Mouse (Mus musculus) gastrocnemius, adult 18-20 months (tissue): ENCODE measurements at regions not wholly inside any gene's neighbourhood (a gene's known extent, or its start where the extent isn't known, plus 50 kb on each side); places are given as distances from the start of the nearest gene placed in this dataset.
"Not testable (repeated sequence)": the region's sequence is repeated elsewhere in the genome, so short reads cannot be mapped to it uniquely, and the experiment has no call there.

Source experiments
- DNase-seq: peaks from one replicate; pipeline ENCODE4 v3.0.0; 2021; ENCODE audit warnings: low spot score

DNA sequence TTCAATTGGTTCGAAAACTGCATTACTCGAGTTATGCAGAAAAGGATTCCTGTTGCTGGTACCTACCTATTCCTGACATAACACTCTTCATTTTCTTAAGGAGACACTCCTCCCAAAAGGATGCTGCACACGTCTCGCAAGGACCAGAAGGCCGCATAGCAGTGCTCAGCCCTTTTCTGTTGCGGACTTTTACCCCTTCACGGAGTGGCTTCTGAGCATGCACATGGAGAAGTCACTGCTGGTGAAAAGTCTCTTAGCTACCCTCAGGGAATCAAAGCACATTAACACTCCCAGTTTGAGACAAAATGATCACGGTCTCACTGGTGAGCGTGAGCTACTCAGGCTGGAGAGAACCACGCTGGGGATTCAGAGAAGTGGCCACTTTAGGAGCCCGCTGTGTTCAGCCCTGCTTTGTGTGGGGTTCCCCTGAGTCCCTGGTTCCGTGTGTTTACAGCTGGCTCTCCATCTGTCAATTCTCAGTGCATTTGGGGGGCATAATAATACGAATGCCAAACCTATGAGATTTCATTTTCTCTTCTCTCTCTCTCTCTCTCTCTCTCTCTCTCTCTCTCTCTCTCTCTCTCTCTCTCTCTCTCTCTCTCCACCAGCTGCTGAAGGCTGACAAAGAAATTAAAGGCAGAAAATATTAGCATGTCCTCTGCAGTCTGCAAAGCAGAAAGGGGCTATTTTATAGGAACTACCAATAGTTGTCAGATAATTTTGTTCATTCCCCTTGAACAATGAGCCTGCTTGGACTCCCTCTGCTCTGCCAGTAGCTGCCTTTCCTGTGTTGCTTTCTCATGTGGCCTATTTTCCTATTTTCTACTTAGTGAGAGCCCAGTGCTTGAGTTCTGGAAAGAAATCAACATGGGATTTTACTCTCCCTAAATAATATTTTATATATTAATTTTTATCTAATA lies 160.7 kb downstream of the Basp1 start:
- DNase-seq: no peak

DNA sequence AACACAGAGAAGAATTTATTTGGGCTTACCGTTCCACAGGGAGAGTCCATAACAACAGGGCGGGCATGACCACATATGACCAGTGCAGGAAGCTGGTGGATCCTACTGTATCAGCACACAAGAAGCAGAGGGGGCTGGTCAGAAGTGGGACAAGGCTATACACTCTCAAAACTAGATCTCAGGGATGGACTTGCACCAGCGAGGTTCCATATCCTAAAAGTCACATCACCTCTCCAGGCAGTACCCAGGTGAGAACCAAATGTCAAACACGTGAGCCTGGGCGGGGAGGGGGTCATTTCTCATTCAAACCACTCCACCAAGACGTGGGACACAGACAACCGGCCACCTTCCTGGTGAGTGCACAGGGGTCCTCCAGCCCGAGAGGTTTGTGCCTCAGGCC lies 167.9 kb downstream of the Basp1 start:
- no peak for DNase-seq

DNA sequence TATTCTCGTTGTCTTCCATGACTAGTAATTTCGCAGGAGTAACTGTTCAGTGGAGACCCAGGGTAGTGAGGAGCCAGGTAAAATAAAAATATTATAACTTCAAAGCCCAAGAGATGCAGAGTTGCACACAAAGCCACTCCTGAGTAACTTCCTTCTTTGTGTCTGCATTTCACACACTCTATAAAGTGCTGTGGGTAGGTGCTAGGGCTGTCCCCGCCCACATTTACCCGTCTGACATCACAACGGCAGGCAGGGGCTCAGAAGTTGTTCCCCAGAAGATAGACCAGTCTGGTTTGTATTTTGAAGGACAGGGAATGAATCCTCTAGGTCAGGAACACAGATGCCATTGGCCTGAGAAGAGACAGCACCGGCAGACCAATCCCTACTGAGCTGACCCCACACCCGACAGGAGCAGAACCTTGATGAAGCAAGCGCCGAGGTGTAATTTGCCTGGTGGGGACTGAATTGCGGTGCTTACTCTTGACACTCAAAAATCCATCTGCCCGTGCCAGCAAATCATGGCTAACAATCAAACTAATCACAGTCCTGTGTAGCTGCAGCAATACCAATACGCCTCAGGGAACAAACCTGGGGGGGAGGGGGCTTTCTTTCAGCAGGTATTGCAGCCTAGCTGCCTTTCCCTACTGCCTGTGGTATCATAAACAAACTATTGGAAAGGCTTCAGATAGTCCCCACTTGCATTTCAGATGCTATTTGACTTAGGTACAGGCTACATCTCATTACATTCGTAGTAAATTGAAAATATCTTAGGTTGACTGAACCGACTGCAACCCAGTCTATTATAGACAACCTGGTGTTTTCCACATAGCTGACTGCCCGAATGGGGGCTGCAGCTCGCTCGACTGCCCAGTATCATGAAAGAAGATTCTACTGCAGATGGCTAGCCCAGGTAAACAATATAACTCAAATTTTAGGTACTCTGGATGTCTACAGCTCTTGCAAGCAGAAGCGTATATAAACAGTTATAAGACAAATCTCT lies 175.6 kb downstream of the Basp1 start:
- DNase-seq: no peak

DNA sequence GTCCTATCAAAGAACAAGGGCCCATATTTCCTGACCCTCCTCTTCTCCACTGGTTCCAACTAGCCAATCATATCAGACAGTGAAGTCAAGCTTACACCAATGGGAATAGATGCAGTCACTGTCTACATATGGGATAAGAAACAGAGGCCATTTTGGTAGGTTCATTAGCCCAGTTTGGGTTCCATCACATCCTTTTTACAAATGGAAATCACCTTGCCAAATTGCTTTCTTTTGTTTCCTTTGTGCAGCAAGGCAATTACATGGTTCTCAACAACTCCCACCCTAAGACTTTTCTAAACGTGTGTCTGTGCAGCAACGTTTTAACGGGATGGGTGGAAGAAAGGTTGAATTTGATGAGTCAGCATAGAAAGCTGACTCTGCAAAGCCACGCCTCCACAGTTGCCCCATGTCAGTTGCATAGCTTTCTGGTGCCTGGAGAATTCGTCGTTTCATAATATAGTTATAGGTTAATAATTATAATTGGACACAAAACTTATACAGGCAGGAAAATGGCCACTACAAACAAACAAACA lies 177.3 kb downstream of the Basp1 start:
- DNase-seq: no peak

DNA sequence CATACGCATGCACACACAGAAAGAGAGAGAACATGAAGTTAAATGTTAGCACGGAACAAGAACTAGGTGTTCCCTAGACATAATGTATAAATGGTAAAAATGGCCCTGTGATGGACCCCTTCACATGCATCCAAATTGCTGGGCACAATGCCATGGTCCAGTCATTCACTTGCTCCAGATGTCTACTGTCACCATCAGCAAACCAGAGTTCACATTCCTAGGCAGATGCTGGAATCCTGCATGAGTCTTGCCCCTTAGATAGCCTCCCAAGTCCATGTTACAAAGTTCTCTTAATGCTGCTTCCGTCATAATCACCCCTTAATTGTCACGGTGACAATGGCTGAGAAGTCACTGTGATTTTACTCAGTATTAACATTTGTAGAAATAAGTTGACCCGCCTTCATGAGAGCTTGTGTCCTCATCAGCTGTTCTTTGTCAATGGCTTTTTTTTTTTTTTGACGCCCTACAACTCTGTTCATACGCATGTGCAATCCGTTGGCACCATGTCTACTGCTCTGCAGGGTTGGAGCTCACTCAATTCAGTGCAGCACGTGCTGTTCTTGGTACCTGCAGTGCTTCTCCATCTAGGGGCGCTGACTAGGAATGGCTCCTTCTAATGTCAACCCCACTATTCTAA lies 179.4 kb downstream of the Basp1 start:
- DNase-seq: no peak

DNA sequence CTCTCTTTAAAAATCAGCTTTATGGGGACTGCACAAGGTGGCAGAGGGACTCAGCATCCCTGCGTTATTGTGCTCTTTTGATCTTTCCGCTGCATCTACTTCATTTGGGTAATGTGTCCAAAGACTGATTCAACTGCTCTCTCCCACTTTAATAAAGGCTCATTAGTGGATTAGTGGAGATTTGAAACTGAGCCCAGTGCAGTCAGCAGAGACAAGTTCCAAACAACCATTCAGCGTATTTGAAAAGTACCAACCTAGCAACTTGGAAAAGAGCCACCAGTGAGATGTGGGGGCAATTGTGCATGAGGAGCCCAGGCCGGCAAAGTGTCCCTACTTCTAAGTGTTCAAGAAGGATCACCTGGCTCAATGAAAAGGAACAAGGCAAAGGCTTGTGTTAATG lies 183.4 kb downstream of the Basp1 start:
- no peak for DNase-seq

DNA sequence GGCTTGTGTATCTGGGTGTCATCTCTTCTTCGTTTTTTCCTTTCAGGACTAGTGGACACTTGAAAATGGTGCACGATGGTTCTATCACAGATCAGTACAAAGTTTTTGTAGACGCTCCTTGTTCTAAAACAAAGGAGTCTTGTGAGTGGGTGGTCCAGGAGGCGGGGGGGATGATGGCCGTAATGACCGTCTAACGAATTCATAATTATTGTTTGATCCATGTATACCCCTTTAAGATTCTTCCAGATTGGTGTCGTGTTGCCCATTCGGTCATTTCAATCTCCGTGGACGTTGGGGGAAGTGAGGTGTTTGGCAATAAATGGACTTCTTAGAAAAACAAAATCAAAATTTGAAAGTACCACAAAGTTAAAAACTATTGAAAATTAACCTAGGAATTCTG lies 183.8 kb downstream of the Basp1 start:
- no peak for DNase-seq

DNA sequence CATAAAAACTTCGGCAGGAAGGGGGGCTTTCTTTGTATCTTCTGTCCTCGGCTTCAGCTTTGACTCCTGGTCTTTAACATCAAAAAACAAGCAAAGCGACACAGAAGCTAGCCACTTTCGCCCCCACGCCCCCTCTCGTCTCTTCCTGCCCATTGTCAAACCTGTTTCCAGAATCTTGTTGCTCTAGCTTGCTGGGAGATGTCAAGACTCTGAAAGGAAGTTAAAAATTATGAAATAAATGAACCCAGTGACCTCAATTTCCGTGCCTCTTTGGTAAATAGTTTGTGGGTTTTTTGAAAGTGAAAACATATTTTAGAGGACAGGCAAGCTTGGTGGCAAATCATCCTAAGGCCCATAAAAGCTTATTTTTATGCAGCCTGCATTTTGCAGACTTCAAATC lies 186.1 kb downstream of the Basp1 start:
- no peak for DNase-seq

DNA sequence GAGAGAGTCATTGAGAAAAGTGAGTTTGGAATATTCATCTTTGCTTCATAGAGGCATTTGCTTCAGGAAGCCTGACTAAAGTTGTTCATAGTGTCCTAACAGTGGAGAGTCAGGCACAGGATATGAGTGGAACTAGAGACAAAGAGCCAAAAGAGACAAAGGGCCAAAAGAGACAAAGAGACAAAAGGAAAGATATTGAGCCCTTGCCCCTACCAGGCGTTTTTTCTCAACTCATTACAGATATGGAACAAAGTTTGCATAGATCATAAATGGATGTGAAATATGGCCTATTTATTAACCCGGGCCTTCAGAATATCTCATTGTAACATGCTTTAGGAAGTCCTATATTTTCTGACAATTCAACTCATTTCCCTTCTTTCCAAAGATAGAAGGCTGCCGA lies 187.6 kb downstream of the Basp1 start:
- DNase-seq: no peak

DNA sequence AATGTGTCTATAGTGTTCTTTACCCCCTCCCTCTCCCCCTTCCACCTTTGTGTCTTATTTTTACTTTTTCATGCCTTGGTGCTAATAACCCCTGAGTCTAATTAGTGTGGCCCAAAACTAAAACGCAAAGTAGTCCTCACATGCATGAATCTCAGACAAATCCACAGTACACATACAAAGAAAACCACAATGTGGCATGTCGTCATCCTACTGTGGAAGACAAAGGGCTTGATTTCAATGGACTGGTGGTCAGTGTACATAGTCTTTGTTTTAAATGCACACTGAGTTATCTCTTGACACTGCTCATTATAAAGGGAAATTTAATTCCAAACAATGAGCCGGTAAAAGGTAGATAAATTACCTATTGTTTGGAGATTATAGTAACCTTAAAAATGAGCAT lies 188.1 kb downstream of the Basp1 start:
- DNase-seq: no peak

DNA sequence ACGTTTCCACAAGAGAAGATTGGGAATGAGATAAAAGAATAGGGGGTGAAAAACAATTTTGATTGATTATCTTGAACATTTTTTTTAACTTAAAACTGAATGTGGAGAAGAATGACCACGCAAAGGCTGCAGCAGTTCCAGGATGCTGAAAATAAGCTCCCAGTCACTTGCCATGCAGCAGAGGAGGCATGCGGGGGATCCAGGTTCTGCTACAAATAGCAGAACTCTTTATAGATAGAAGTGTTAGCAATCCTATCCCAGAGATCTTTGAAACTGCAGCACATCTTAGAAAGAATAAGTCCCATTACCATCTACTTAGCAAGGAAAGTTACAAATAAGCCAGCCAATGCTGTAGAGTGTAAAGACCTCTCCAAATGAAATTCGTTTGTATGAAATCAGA lies 191.8 kb downstream of the Basp1 start:
- no peak for DNase-seq

DNA sequence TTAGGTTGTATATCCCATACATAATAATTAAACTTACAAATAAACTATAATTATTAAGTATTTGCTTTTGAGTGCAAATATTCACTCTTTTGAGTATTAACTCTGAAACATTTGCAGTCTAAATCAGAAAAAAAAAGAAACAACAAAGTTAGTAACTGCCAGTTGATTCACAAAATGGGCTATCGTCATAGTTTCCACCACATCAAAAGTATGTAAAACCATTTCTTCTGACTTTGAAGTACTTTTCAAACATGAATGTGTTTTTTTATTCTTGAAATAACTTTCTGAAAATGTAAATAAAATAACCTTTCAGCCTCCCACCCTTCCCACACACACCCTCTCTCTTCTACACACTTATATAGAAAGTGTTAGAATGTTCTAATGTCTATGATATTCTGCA lies 197.2 kb downstream of the Basp1 start:
- no peak for DNase-seq

DNA sequence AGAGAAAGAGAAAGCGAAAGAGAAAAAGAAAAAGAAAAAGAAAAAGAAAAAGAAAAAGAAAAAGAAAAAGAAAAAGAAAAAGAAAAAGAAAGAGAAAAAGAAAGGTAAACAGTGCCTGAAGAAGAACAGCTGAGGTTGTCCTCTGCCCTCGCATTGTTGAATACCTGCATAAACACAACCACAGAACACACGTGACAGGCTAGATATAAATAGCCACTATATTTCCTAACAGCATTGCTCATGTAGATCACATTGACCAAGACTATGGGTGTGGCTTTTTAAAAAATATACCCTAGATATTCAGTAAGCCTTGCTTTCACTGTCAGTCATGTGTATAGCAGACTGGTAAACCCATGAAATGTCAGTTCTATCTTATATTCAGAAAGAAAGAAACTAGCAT lies 211.5 kb downstream of the Basp1 start:
- no peak for DNase-seq

DNA sequence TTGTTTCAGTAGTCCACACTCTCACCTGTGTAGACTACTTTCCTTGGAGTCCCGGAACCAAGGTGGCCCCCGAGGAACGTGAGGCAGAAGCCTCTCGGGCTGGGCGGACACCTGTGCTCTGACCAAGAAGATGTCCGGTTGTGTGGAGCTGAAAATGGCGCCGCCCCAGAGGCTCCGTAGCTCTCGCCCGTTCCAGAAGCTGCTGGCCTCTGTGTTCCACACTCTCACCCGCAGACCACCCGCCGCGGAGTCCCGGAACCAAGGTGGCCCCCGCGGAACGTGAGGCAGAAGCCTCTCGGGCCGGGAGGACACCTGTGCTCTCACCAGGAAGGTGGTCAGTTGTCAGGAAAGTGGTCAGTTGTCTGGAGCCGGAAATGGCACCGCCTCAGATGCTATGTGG lies 213.3 kb downstream of the Basp1 start:
- not testable (repeated sequence) for DNase-seq

DNA sequence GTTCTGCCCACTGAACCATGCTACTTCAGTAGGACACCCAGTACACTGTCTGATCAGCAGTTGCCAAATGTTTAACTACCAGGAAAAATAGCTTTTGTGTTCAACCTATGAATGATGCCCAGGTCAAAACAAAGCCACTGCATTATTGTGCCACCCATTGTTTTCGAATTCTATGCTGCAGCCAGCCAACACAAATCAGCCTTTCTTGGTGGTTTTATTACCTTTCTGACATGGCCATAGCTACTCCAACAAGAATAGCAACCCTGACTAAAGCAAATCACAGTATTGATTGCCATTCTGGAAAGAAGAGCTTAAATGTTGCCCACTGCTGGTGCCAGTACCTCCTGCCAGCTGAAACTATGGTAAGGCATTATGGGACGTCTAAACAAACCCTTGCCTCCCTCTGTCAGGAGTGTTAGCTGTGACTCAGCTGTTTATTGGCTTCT lies 225.7 kb downstream of the Basp1 start:
- no peak for DNase-seq

DNA sequence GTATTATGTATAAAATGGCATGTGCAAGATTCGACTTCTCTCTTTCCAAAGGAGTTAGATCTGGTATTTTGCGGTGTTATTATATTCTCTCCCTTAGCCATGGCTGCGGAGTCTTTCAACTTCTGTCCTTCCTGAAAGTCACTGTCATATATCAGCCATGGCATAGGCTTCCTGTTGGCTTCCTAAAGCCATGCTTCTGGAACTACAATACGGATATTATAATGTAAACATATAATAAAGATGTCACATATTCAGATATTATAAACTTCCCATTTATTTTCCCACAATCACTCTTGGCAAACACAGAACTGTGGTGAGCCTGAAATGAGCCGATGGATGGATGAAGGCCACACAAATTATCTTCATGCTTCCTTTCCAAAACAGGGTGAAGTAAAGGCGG lies 240.8 kb downstream of the Basp1 start:
- DNase-seq: no peak

DNA sequence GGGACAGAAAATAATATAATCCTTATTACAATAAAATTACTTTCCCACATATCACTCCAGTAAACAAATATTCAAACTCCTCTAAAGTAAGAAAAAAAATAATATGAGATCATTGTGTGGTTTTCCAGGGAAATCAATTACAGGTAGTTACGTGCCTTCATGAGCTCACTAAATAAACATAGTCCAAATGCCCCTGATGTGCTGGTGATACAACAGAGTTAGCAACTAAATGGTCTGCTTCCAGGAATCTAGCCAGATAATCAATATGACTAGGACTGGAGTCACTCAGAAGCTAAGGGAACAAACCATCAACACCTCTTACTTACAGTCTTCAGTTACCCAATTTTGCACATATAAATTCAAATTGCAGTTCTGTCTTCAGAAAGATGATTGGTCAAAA lies 267.2 kb downstream of the Basp1 start:
- no peak for DNase-seq

DNA sequence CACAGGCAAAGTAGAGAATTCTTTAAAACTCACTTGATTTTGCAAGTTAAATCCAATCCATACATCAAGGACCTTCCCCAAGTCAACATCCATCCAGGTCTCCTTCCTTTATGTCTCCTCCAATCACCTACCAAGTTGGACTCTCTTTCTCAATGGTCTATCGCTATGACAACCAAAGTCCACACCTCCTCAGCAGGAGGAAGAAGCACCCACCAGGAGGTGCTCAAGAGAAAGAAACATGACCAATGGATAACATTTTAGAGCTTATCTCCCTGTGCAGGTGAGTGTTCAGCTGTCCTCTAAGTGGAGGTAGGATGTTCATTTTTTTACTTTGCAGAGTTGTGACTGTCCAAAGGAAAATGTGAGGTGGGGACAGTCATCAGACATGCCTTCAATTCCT lies 269.3 kb downstream of the Basp1 start:
- DNase-seq: no peak

DNA sequence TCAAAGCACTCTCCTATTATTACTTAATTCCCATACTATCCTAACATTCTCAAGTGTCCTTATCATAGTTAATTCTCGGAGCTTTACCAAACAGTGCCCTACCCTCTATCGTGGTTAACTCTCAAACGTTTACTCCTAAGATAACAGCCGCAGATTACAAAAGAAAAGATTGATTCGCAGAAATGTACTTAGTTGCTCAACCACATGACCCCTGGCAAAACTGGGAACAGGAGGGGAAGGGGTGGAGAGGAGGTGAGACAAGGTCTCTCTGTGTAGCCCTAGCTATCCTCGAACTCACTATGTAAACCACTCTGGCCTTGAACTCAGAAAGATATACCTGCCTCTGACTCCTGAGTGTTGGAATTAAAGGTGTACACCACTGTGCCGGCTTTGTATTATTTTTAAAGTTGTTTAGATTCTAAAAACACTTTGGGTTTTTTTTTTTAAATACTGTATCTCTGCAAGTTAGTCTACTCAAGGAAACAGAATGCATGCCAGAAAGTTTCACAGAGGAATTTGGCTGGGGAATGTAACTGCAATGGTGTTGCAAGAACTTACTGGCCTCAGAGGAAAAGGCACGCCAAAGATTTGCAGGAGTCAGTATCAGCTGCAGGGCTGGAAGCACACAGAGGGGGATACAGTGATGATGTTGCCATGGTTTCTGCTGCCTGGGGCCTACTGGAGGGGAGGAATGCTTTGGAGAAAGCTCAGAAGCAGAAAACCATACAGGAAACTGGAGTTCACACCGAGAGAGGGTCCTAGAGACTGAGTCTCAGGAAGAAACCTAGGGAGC lies 273.0 kb downstream of the Basp1 start:
- peak; percentile 9 for DNase-seq

DNA sequence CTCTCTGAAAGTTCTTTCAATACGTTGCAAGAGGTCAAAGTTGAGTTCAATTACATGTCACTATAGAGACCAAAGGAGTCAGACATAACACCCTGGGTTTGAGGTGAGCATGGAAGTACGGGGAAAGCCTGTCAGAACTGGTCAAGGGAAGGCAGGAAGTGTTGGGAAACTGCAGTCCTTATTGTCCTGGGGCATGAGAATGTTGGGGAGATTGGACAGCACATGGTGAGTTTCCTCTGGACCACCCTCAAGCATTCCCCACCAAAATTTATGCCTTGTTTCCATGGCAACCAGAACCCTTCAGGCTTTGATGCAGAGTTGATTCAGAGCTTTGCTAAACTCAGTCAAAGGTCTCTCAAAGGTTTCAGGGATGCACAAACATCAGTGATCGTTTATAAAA lies 276.5 kb downstream of the Basp1 start:
- no peak for DNase-seq
